Mouse (Mus musculus): ENCODE measurements around the gene Tle4. TPM values are rescaled to one million over a fixed set of nuclear protein-coding genes. Genes with fewer than 3 reads are reported as not detected.
A peak's percentile ranks its signal among the peaks of the same experiment; 100 is the strongest.

Gene Tle4
- polyA plus RNA-seq, 1 experiment from 2014 or later, result 35.5 TPM

DNA sequence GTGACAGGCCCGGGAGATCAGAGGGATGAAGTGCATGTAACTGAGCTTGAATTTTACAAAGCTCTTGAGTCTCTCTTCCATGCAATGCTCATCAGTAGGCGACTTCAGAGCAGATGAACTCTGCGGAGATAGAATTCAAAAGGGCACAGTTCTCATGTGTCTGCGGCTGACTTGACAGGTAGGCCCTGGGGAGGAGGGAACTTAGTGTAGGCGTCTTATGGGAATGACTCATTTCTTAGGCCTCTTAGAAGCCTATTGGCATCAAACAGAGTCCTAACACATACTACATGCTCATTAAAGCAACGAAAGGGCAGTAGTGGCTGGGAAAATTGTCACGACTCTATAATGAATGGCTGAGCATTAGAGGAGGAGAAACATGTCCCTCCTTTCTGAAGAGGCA, 160.6 kb downstream of the Tle4 start:
- H3K27me3 ChIP-seq, result peaks cover 6% of the 10 kb centered on the region; the same call in 1 of the 2 replicates
- H3K9ac ChIP-seq, result no peak overlapping the region
- peaks cover 24% of the 10 kb centered on the region for H3K4me1 ChIP-seq
- H3K36me3 ChIP-seq (replicated peaks), result no peaks in the 10 kb centered on the region
- WGBS, result 63% methylated on average over 7 of the region's 7 CpGs
- no peaks in the 10 kb centered on the region for H3K9me3 ChIP-seq
- H3K27ac ChIP-seq, result no peak overlapping the region
- no peak overlapping the region for H3K4me2 ChIP-seq
- ATAC-seq (ENCODE audit: low FRiP score), result no peak
- H3K4me3 ChIP-seq (replicated peaks), result no peak overlapping the region

DNA sequence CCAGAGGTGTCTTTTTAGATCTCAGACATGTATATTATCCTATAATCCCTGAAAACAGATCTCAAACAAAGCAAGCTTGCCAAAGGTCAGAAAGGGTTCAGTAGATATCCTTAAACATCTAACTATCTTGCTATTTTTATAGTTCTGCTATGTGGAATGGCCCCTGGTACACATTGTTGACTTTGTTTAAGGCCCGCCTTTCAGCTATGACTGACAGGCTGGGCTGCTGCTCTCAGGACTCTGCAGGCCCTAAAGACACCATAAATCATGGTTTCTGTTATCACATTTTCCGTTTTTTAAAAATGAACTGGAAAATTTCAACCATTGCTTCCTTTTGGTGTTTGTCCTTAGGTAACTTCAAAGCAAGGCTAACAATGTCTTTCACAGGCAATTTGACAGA, 161.3 kb downstream of the Tle4 start:
- Histone ChIP-seq H3K27ac (0 out of 2 replicates have a peak overlapping the region, but pooled peaks have one; percentile 19), H3K9ac (no peak overlapping the region)
- WGBS, result 79% methylated on average over 2 of the region's 2 CpGs

DNA sequence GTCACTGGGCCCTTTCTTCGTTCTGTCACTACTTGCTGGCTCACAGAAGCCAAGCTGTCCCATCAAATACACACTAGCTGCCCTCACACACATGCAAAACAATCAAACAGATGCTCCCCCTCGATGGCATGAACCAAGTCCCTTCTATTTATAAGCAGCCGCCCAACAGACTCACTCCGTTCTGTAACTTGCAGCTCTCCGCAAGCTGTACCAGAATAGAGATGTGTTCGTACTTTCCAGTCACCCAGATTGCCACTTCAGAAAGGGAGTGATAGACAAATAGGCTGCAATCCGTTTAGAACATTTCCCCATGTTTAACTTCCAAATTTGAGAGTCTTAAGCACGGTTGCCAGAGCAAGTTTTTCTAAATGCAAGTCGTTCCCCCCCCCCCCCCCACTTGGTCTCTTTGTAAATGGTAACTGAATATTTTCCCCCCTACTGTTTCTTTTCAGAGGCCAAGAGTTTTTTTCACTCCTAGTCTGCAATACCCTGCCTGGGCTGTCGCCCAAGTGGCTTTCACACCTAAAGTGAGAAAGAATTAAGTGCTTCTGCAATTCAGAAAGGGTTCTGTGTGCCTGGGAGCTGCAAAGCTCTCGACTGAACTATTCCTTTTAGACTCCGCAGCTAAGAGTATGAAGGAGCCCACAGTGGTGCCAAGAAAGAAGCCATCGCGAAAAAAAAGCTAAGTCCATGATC, 162.0 kb downstream of the Tle4 start:
- Histone ChIP-seq H3K9me3 (no peaks in the 10 kb centered on the region), H3K9ac (no peak overlapping the region), H3K4me3 (replicated peaks) (no peak overlapping the region), H3K36me3 (replicated peaks) (no peaks in the 10 kb centered on the region), H3K4me2 (peak overlapping the region; percentile 28), H3K4me1 (peaks cover 24% of the 10 kb centered on the region), H3K27me3 (no peaks in the 10 kb centered on the region), H3K27ac (peak overlapping the region; percentile 57)
- 12% methylated on average over 14 of the region's 14 CpGs for WGBS
- ATAC-seq (ENCODE audit: low FRiP score), result peak; percentile 79

More for the DNA sequence above, 161.3 kb downstream of the Tle4 start:
- Histone ChIP-seq H3K27me3 (0 out of 2 replicates have a peak, but pooled peaks cover 3% of the 10 kb centered on the region), H3K4me3 (replicated peaks) (no peak overlapping the region), H3K9me3 (no peaks in the 10 kb centered on the region), H3K36me3 (replicated peaks) (no peaks in the 10 kb centered on the region), H3K4me1 (peaks cover 24% of the 10 kb centered on the region), H3K4me2 (0 out of 2 replicates have a peak overlapping the region, but pooled peaks have one; percentile 28)
- ATAC-seq (ENCODE audit: low FRiP score), result no peak

DNA sequence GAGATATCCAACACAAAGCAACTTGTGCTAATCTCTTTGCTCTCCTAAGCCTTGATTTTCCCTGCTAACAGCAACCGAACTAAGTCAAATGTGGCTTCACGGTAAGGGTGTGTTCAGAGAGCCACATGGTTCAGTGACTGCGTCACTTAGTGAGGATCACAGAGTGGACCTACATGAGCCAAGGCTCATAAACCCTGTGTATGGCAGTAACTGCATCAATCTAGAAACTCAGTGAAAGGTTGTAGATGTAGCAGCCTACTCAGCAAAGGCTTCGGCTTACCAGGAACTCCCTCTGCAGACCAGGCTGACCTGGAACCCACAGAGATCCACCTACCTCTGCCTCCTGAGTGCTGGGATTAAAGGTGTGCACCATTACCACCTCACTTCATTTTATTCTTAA, 164.0 kb downstream of the Tle4 start:
- H3K27ac ChIP-seq, result no peak overlapping the region
- H3K27me3 ChIP-seq, result no peaks in the 10 kb centered on the region
- no peak for ATAC-seq (ENCODE audit: low FRiP score)
- H3K36me3 ChIP-seq (replicated peaks), result no peaks in the 10 kb centered on the region
- H3K9ac ChIP-seq, result no peak overlapping the region
- no peak overlapping the region for H3K4me2 ChIP-seq
- no peaks in the 10 kb centered on the region for H3K9me3 ChIP-seq
- peaks cover 24% of the 10 kb centered on the region for H3K4me1 ChIP-seq
- no peak overlapping the region for H3K4me3 ChIP-seq (replicated peaks)
- WGBS, result 88% methylated on average over 4 of the region's 4 CpGs

DNA sequence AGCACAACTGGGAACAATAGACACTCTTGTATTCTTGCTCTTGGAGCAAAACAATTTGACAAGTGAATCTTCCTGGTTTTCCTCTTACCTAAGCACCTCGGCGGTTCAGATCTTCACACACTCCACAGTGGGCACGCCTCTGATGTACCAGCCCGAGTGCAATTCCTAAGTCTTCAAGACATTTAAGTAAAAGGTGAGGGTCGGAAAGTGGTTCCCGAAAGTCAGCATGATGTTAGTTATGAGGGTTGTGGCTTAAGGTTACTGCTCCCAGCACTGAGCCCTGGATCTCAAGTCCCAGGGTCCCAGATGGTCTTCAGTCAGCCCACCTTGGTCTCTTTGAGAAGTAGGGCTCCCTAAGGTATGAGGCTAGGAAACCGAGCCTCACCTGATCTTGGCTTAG, 165.4 kb downstream of the Tle4 start:
- Histone ChIP-seq H3K4me2 (no peak overlapping the region), H3K36me3 (replicated peaks) (no peaks in the 10 kb centered on the region), H3K9ac (no peak overlapping the region), H3K4me1 (peaks cover 23% of the 10 kb centered on the region), H3K27me3 (no peaks in the 10 kb centered on the region), H3K27ac (no peak overlapping the region), H3K4me3 (replicated peaks) (no peak overlapping the region), H3K9me3 (no peaks in the 10 kb centered on the region)
- no peak for ATAC-seq (ENCODE audit: low FRiP score)
- 94% methylated on average over 7 of the region's 7 CpGs for WGBS

DNA sequence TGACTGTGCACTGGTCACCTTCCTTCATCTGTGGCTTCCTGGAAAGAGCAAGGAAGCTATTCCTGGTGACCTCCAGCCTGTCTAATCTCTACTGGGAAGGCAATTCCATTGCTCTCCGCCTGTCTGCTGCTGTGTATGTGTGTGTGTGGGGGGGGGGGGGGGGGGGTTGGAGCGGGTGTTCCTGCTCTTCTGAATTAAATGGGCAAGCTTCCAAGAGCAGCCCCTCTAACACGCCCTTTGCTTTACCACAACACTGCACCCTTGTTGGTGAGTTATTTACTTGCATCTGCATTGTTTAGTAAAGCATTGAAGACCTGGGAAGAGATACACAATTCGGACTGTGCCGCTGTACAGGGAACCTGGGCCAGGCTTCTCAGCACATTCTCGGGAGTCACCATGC, 170.9 kb downstream of the Tle4 start:
- H3K9me3 ChIP-seq, result no peaks in the 10 kb centered on the region

DNA sequence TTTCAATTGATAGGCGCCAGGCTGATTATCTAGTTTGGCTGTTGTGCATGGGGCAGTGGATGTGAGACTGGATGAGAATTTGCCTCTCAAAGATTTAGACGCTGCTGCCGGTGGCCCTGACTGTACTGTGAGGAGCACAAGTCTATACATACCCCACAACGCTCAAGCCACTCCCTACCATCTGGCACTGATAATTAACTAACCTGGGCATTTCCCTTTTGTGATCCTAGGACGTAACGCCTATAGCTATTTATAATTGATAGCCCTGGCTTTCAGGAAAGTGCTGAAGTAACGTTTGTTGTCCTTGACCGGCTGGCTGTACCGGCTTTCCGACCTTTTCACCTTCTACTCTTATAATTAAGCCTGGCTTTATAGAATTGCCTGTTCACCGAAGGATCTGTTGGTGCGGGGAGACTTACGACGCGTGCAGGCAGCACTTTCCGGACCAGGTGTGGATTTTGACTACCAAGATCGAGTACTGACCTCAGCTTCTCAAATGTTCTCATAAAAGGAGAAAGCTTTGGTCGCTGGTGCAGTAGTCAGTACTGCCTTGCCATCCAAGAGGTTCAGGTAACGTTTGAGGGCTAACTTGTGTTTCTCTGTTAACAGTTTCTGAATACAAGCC, 171.5 kb downstream of the Tle4 start:
- Histone ChIP-seq H3K4me3 (replicated peaks) (no peak overlapping the region), H3K4me2 (no peak overlapping the region), H3K9me3 (no peaks in the 10 kb centered on the region), H3K4me1 (peaks cover 16% of the 10 kb centered on the region), H3K36me3 (replicated peaks) (no peaks in the 10 kb centered on the region), H3K27ac (no peak overlapping the region), H3K27me3 (no peaks in the 10 kb centered on the region), H3K9ac (no peak overlapping the region)
- 50% methylated on average over 19 of the region's 19 CpGs for WGBS
- no peak for ATAC-seq (ENCODE audit: low FRiP score)

More for the DNA sequence above, 170.9 kb downstream of the Tle4 start:
- peak; percentile 57; the same call in 1 of the 2 replicates for ATAC-seq (ENCODE audit: low FRiP score)
- WGBS, result 35% methylated on average over 6 of the region's 6 CpGs
- no peak overlapping the region for H3K9ac ChIP-seq
- H3K4me3 ChIP-seq (replicated peaks), result no peak overlapping the region
- H3K4me1 ChIP-seq, result peaks cover 16% of the 10 kb centered on the region
- H3K27me3 ChIP-seq, result no peaks in the 10 kb centered on the region
- no peak overlapping the region for H3K27ac ChIP-seq
- no peak overlapping the region for H3K4me2 ChIP-seq
- H3K36me3 ChIP-seq (replicated peaks), result no peaks in the 10 kb centered on the region

DNA sequence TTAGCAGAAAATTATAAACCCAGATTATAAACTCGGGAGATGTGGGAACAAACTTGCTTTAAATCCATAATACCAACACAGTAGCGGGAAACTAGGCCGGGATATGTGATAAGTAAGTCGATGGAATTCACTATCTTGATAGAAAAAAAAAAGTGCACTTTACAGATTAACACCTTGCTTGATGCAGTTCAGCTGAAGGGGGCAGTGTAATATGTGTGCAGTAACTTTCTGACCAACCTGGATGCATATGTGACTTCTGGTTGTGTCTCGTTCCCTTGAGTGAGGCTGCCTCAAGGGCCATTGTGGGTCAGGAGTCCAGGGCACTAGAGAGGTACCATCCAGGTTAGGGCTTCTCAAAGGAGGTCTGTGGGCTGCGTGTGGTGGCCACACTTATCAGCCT, 172.7 kb downstream of the Tle4 start:
- H3K4me3 ChIP-seq (replicated peaks), result no peak overlapping the region
- H3K9ac ChIP-seq, result no peak overlapping the region
- H3K4me1 ChIP-seq, result peaks cover 16% of the 10 kb centered on the region
- no peak for ATAC-seq (ENCODE audit: low FRiP score)
- 88% methylated on average over 6 of the region's 6 CpGs for WGBS
- H3K4me2 ChIP-seq, result no peak overlapping the region
- H3K27ac ChIP-seq, result no peak overlapping the region
- no peaks in the 10 kb centered on the region for H3K9me3 ChIP-seq
- no peaks in the 10 kb centered on the region for H3K27me3 ChIP-seq
- H3K36me3 ChIP-seq (replicated peaks), result no peaks in the 10 kb centered on the region

DNA sequence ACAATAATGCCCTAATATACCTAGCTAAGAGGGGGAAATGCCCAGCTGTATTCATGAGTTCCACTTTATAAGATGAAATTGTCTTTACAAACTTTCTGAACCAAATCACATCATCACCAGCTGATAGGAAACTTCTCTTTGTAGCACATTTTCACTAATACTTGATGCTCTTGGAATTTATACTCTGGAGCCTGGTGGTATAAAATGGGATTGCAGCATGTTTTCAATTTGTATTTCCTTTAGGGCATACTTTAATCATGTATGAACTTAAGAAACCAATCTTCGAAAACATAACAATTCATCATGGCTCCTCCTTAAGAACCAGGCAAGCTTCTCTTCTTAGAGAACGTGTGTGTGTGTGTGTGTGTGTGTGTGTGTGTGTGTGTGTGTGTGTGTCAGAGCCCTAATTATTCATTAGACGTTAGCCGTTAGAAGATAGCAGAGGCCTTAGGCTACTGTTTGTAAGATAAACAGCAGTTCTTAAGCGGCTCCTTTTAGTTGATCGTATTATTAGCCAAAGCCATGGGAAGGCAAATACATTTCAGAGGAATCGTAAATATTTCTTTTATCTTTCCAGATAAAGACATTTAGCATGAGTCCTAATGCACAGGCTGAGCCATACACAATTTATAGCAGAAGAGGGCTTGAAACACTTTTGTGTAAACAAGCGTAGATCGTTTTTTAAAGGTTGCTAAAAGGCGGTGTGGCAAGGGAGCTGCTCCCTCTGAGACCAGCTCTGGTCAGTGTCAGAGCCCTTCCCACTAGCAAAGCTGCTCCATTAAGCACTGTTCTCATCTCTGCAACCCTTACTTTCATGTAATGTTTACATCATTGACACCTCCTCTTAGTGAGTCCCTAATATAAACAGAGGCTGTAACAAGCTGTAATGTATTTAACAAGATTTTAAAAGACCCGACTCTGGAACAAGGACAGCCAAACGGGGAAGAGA, 173.6 kb downstream of the Tle4 start:
- Histone ChIP-seq H3K36me3 (replicated peaks) (no peaks in the 10 kb centered on the region), H3K27ac (no peak overlapping the region), H3K9me3 (no peaks in the 10 kb centered on the region), H3K4me2 (no peak overlapping the region), H3K9ac (no peak overlapping the region), H3K27me3 (no peaks in the 10 kb centered on the region), H3K4me3 (replicated peaks) (no peak overlapping the region), H3K4me1 (peaks cover 16% of the 10 kb centered on the region)
- no peak for ATAC-seq (ENCODE audit: low FRiP score)
- 72% methylated on average over 12 of the region's 12 CpGs for WGBS

DNA sequence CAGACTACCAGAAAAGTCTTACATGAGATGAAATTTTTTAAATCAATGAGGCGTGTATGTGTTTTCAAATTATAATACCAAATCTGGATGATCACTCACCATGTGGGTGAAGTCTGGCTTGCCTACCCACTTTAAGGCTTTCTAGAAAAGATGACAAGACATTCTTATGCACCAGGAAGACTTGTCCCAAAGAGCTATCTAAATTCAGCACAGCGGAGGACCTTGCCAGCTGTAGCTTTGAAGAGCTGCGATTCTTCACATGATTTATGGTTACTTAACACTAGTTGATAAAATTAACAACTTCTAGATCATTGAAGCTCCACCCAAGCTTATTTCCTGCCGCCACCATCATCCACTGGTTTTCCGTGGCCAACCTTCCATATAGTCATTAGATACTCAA, 176.2 kb downstream of the Tle4 start:
- Histone ChIP-seq H3K4me3 (replicated peaks) (no peak overlapping the region), H3K9me3 (no peaks in the 10 kb centered on the region)

DNA sequence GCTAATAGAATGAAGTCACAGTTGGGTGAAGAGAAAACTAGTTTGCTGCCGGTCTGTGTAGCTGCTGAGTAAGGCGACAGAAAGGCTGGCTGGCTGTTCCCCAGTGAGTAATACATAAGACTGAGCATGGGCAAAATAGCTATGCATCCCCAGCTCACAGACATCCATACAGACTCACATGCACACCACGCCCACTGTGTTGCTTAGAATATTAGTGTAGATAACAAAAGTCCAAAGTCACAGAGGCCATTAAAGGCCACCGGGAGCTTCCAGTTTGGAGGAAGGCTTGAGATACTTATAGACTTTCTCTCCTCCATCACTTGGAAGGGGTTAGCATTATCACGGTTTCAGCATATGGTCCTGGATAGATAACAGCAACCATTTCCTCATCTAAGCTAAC, 178.0 kb downstream of the Tle4 start:
- no peak overlapping the region for H3K4me2 ChIP-seq
- H3K4me3 ChIP-seq (replicated peaks), result no peak overlapping the region
- H3K9ac ChIP-seq, result no peak overlapping the region
- H3K27ac ChIP-seq, result no peak overlapping the region
- peaks cover 23% of the 10 kb centered on the region for H3K4me1 ChIP-seq
- H3K9me3 ChIP-seq, result no peaks in the 10 kb centered on the region
- ATAC-seq (ENCODE audit: low FRiP score), result no peak
- 0 out of 2 replicates have a peak, but pooled peaks cover 3% of the 10 kb centered on the region for H3K27me3 ChIP-seq
- no peaks in the 10 kb centered on the region for H3K36me3 ChIP-seq (replicated peaks)
- 80% methylated on average over 5 of the region's 5 CpGs for WGBS

More for the DNA sequence above, 176.2 kb downstream of the Tle4 start:
- WGBS, result 98% methylated on average over 5 of the region's 5 CpGs
- Histone ChIP-seq H3K27ac (no peak overlapping the region), H3K4me1 (peaks cover 15% of the 10 kb centered on the region), H3K9ac (no peak overlapping the region), H3K4me2 (no peak overlapping the region), H3K36me3 (replicated peaks) (no peaks in the 10 kb centered on the region), H3K27me3 (no peaks in the 10 kb centered on the region)
- ATAC-seq (ENCODE audit: low FRiP score), result no peak

DNA sequence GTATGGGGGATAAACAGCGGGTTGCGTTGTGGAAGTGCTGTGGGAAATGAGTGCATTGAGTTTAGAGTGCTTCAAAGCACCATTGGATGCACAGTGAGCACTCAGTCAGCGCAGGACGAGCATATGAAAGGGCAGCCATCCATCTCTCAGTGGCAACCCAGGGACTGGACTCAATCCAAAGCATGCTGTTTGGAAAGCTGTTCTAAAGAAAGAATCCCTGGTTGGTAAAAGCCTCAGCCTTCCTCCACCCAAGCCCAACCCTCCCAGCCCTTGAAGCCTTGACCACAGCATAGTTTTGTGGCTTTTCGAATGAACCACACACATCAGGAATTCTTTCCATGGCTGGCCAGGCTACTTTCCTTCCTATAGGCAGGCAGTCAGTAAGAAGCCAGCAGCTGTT, 181.0 kb downstream of the Tle4 start:
- no peaks in the 10 kb centered on the region for H3K36me3 ChIP-seq (replicated peaks)
- peaks cover 26% of the 10 kb centered on the region for H3K4me1 ChIP-seq
- ATAC-seq (ENCODE audit: low FRiP score), result no peak
- 0 out of 2 replicates have a peak, but pooled peaks cover 3% of the 10 kb centered on the region for H3K27me3 ChIP-seq
- no peak overlapping the region for H3K9ac ChIP-seq
- no peak overlapping the region for H3K27ac ChIP-seq
- H3K4me2 ChIP-seq, result no peak overlapping the region
- 68% methylated on average over 5 of the region's 5 CpGs for WGBS
- H3K4me3 ChIP-seq (replicated peaks), result no peak overlapping the region
- no peaks in the 10 kb centered on the region for H3K9me3 ChIP-seq
